Mouse (Mus musculus) ES-CJ7 (cell line): ENCODE measurements around the gene Polr2f.

Experiments
- DNase-seq: peaks from one replicate; pipeline ENCODE4 v3.0.0; 2011; ENCODE audit warnings: low read depth, low spot score

Gene Polr2f

DNA sequence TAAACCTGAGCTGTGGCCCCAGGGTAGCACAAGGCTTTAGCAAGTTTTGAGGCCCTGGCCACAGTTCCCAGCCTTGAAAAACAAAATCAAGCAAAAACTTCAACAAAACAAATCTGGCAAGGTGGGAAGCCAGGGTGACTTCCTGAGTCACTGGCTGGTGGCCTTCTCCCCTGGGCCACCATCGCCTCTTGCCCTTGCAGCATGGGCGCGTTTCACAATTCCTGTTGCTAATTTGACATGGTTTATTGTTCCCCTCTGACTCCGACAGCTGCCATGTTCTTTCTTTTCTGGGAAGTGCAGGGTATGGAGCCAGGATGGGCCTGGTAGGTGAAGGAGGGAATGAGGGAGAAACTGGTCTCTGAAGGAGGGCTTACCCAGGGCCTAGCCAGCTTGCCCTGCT, 18.7 kb upstream of the Polr2f start:
- no peak for DNase-seq

DNA sequence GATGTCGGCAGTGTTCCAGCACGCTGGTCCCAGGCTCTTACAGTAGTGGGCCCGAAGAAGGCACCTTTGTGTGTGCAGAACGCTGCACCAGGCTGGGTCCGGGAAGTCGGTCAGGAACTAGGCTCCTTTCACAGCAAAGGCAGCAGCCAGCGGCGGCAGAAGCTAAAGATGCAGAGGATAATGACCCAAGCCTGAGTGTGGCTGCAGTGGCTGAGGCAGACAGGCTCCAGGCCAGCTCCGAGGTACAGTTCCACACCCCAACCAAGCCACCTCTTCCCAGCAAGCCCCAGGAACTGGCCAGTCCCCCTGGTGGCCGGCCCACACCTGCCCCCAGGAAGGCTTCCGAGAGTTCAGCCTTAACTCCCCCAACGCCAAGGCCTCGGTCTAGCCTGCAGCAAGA, 18.3 kb upstream of the Polr2f start:
- no peak for DNase-seq

- no peak for DNase-seq
These were observed 17.1 kb upstream of the Polr2f start for GRCm38 (mm10) chr15:79123751-79124150.

DNA sequence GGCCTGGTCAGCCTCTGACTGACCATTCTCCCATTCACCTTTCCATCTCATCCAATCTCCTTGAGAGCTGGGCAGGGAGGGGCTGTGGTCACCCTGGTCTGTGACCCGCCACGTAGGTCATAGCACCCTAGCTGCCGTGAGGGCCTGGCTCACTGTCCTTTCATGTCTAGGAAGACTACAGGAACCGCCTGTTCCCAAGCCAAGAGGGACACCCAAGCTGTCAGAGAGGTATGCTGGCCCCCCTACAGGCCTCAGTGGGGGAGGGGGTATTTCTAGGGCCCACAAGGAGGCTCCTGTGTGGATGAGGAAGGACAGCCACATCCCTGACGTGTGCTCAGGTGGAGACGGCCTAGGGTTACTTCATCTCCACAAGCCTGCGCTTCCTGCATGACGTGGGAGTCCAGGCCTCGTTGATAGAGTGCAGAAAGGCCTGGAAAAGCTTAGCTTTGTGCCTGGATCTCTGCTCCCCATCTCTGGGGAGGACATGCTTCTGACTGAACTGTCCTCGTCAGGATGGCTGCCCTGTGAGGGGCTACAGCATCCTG, 16.4 kb upstream of the Polr2f start:
- DNase-seq = no peak

- peak; percentile 89 for DNase-seq
These were observed 14.4 kb upstream of the Polr2f start for GRCm38 (mm10) chr15:79126217-79126932.

- DNase-seq = no peak
These were observed 13.7 kb upstream of the Polr2f start for GRCm38 (mm10) chr15:79127101-79127500.

DNA sequence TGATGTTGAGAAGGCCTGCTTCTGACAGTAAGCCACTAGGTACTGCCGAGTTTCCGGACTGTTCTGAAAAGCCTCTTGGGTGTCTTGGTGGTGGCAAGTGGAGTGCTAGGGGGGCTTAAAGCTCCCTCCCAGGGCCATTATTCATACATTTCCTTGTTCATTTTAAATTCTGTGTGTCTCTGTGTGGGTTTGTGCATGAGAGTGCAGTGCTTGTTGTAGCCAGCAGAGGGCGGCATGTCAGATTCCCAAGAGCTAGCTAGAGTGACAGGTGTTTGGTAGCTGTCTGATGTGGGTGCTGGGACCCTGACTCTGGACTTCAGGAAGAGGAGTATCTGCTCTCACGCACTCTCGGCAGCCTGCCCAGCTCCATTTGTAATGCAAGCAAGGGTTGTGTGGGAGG, 12.6 kb upstream of the Polr2f start:
- DNase-seq = peak; percentile 75

DNA sequence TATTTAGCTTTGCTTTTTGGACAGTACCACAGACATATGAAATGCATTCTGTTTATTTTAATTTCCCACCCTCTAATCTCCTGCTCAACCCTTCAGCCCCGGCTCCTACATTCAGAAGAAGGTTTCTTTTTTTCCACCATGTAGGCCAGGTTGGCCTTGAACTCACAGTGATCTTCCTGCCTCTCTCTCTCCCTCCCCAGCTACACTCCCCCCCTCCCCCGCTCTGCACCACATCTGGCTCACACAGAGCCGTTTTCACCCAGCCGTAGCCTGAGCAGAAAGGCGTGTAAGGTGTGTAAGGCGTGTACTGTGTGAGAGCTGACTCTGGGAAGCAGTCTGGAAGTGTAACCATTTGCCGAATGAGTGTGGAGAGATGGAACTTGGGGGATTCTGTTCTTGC, 11.5 kb upstream of the Polr2f start:
- no peak for DNase-seq

GRCm38 (mm10) chr15:79130782-79131181, 10.0 kb upstream of the Polr2f start:
- no peak for DNase-seq

- no peak for DNase-seq
These were observed 9.4 kb upstream of the Polr2f start for GRCm38 (mm10) chr15:79131442-79131841.

DNA sequence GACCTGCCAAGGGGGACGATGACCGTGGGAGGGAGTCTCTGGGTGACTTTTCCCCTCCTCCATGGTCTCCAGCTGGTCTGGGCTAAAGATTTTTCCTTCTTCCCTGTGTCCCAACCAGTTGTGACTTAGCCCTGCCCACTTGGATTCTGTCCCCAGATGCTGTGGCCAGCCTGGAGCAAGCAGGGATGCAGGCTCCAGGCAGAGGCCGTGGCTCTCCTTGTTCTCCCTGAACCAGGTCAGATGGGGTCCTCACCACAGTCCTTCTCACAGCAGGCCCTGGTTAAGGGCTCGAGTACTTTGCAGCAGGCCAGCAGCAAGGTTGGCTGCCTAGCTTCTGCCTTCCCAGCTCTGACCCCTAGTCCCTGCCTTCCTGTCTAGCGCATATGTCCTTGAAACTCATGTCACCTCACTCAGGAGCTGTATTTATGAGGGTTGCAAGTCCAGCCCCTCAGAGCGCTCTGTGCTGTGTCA, 7.6 kb upstream of the Polr2f start:
- DNase-seq = no peak

DNA sequence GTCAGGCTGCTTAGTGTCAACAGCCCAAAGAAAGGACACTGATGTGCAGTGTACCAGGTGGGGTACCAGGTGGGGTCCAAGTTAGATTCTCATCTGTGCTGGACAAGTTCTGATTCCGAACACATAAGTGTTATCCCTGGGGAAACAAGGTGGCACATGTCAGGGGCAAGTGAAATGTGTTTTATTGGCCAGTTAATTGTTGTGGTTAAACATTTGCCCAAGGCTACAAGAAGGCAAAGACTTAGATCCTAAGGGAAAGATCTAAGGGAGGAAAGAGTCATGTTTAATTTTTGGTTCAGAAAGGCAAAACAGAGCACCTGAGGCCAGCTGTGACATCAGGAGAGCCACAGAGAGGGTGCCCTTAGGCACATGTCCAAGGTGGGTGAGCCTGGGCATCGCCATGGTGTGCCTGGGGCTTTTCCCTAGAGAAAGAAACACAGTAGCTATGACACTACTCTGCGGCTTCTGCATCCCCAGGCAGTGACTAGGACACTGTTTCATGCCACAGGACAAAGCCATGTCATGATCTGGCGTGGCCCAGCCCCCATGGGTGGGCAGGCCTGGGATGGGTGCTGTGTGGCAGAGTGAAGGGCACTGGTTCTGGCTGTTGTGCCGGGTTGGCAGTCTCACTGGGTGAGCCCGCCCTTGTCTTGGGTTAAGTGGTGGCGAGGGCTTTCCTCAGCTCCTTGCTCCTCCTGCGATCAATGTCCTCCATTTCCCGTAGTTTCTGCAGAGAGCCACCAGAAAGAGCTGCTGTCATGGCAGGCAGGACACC, 6.1 kb upstream of the Polr2f start:
- DNase-seq = no peak

DNA sequence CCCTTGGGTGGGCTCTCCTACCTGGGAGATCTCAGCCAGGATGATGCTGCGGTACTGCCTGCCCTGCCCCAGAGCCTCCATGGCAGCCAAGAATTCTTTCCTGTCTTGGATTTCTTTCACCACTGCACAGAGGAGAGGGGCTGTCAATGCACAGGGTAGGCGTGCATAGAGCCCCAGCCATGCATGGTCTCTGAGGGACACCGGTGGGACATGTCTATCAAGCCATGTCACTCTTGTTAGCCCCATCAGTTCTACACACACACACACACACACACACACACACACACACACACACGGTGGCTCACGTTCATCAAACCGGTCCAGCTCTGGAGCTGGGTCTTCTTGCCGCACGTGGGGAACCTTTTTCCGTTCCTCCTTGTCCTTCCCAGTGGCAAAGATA, 5.5 kb upstream of the Polr2f start:
- DNase-seq = no peak

DNA sequence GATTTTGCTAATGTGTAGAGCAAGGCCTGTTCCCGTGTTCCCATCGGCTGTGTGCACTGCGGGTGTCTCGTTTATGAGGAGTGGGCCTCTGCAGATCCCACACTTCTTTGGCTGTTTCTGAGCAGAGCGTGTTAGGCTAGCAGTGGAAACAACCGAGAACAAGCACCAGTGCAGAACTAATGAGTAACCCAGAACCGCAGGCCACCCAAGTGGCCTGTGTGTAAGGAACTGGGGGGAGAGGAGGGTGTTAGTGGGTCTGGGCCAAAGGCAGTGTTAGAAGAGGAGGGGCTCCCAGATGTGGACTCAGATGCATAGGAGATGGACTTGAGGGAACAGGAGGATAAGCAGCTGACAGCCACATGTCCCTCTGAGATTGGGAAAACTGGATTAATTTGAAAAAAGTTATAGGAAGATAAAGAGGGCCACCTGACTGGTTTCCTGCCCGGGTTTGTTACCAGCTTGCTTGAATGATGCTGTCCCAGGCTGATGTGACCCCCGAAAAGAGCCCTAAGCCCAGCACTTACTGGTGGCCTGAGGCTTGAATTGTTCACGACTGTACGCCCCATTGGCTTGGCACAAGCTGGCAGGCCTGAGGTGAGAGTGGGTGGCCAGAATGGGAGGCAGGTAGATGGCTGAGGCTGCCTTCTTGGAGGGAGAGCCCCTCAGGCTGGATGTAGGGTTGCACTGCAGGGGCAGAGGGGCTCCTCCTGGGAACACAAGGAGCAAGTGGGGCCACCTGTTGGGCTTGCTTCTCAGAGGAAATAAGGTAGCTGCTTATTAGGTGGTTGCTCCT, 4.8 kb upstream of the Polr2f start:
- no peak for DNase-seq

DNA sequence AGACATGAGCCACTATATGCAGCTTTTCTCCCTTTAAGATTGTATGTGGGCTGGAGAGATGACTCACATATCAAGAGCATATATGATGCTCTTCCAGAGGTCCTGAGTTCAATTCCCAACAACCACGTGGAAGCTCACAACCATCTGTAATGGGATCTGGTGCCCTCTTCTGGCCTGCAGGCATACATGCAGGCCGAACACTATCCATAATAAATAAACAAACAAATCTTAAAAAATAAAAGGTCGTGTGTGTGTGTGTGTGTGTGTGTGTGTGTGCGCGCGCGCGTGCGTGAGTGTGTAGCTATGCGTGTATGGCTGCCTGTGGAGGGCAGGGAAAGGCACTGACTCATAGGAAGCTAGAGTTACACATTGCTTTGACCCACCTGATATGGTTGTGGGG, 1.2 kb upstream of the Polr2f start:
- DNase-seq = peak; percentile 46

- DNase-seq = no peak
These were observed 733 bp downstream of the Polr2f start for GRCm38 (mm10) chr15:79141566-79141917.

DNA sequence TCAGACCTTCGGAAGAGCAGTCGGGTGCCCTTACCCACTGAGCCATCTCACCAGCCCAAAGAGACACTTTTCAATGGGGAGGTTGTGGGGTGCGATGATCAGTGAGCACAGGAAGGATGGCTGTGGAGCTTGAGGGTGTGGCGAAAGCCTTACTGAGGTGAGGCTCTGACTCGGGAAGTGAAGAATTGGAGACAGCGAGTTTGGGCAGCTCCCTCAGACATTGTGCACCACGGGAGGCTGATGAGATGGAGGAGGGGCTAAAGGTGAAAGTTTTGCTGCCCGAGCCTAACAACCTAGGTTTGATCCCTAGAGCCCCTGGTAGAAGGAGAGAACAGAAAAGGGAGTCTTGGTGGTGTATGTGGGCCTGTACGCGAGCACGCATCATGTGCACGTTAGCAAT, 2.5 kb downstream of the Polr2f start:
- peak; percentile 81 for DNase-seq

- no peak for DNase-seq
These were observed 3.2 kb downstream of the Polr2f start for GRCm38 (mm10) chr15:79144021-79144420.

DNA sequence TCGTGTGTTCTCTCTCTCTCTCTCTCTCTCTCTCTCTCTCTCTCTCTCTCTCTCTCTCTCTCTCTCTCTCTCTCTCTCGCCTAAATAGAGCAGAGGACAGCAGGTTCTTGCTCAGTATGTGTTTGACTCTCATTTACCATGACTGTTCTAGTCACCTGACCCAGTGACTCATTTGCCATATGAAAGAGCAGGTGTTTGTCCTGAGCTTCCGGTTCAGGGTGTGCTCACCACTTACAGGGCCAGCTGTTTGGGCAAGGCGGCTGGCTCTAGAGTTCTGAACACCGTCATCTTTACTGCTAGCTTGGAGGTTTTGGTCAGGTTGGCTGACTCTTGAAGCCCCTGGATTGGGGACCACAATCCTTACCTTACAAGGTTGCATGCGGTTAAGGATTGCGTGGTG, 4.7 kb downstream of the Polr2f start:
- DNase-seq = no peak

GRCm38 (mm10) chr15:79148533-79148932, 7.7 kb downstream of the Polr2f start:
- DNase-seq = peak; percentile 85

- DNase-seq = no peak
These were observed 11.1 kb downstream of the Polr2f start for GRCm38 (mm10) chr15:79151881-79152280.

- no peak for DNase-seq
These were observed 11.9 kb downstream of the Polr2f start for GRCm38 (mm10) chr15:79152709-79153108.
